Mouse (Mus musculus) CH12.LX (cell line): ENCODE data around the gene Gm28041. TPM values are rescaled to one million over a fixed set of nuclear protein-coding genes. Genes with fewer than 3 reads are reported as not detected.
A peak's percentile ranks its signal among the peaks of the same experiment; 100 is the strongest.

Source experiments
- DNase-seq: peaks from one replicate; pipeline ENCODE4 v3.0.0-alpha.2; 2013; ENCODE audit errors: extremely low read depth
- H3K27ac ChIP-seq: 2 replicates; pipeline ENCODE4 v1.5.1; 2012; ENCODE audit warnings: low read depth, mild to moderate bottlenecking, control low read depth, moderate library complexity; ENCODE audit not compliant: insufficient read depth
- H3K27me3 ChIP-seq: replicated peaks from 2 replicates; pipeline ENCODE3; 2012; ENCODE audit warnings: inconsistent platforms
- H3K36me3 ChIP-seq, 2 experiments: replicated peaks in 1 of 2; 2 replicates each; pipeline versions ENCODE3 to v1.6.1; 2012; ENCODE audit warnings: inconsistent platforms in 1 of 2, low read length in 1 of 2, mild to moderate bottlenecking in 1 of 2, mixed read lengths in 1 of 2, moderate library complexity in 1 of 2; ENCODE audit not compliant: control insufficient read depth in 1 of 2, insufficient read depth in 1 of 2
- H3K4me1 ChIP-seq, 2 experiments: 2 replicates each; pipeline ENCODE4 v1.6.1; 2012; ENCODE audit warnings: inconsistent platforms in 1 of 2, moderate library complexity in 1 of 2; ENCODE audit not compliant: insufficient read depth in 2 of 2, control insufficient read depth in 1 of 2
- H3K4me2 ChIP-seq: 2 replicates; pipeline ENCODE4 v1.6.1; 2012; ENCODE audit warnings: low read depth, mild to moderate bottlenecking, control low read depth; ENCODE audit not compliant: poor library complexity, insufficient read depth, severe bottlenecking
- H3K4me3 ChIP-seq, 3 experiments: fragments of 150-350 bp in 1 of 3; sonication (generic) in 1 of 3; replicated peaks in 1 of 3; 2 replicates each; pipeline versions ENCODE3 to v1.5.1; 2011 to 2012; ENCODE audit warnings: low read depth in 2 of 3, low read length in 2 of 3, mild to moderate bottlenecking in 2 of 3, moderate library complexity in 2 of 3, control low read depth in 1 of 3, improper control_type of control experiment in 1 of 3, inconsistent platforms in 1 of 3, mixed read lengths in 1 of 3; ENCODE audit not compliant: poor library complexity in 1 of 3
- H3K79me2 ChIP-seq: replicated peaks from 2 replicates; pipeline ENCODE4 v1.6.1; 2012; ENCODE audit warnings: mild to moderate bottlenecking, moderate library complexity; ENCODE audit not compliant: control insufficient read depth, poor library complexity, insufficient read depth, severe bottlenecking; ENCODE audit errors: extremely low read depth
- H3K9ac ChIP-seq: 2 replicates; pipeline ENCODE4 v1.6.1; 2012; ENCODE audit warnings: low read depth, mild to moderate bottlenecking, control low read depth, moderate library complexity; ENCODE audit not compliant: insufficient read depth
- H3K9me3 ChIP-seq: replicated peaks from 2 replicates; pipeline ENCODE3; 2012; ENCODE audit warnings: low read length, inconsistent platforms, mixed read lengths
- CHD1 ChIP-seq: IDR thresholded peaks from 2 replicates; pipeline ENCODE4 v1.6.1; 2012; ENCODE audit warnings: low read depth, low read length, improper control_type of control experiment, inconsistent platforms
- CTCF ChIP-seq, 2 experiments: IDR thresholded peaks in 1 of 2; conservative IDR thresholded peaks in 1 of 2; 2 replicates each; pipeline ENCODE4 v1.5.1; 2011 to 2012; ENCODE audit warnings: low read depth in 2 of 2, low read length in 2 of 2, improper control_type of control experiment in 1 of 2, inconsistent platforms in 1 of 2, mild to moderate bottlenecking in 1 of 2, moderate library complexity in 1 of 2
- E2F4 ChIP-seq: IDR thresholded peaks from 2 replicates; pipeline ENCODE4 v1.6.1; 2011; ENCODE audit warnings: low read depth, low read length, improper control_type of control experiment; ENCODE audit not compliant: insufficient replicate concordance
- ELF1 ChIP-seq: IDR thresholded peaks from 2 replicates; pipeline ENCODE4 v1.6.1; 2014; ENCODE audit warnings: low read depth, mild to moderate bottlenecking, inconsistent platforms, low read length, improper control_type of control experiment
- EP300 ChIP-seq: IDR thresholded peaks from 2 replicates; pipeline ENCODE4 v1.6.1; 2011; ENCODE audit warnings: low read length, improper control_type of control experiment
- ETS1 ChIP-seq: conservative IDR thresholded peaks from 2 replicates; pipeline ENCODE4 v1.6.1; 2012; ENCODE audit warnings: low read depth, mild to moderate bottlenecking, inconsistent platforms, low read length, improper control_type of control experiment, moderate library complexity
- GABPA ChIP-seq: IDR thresholded peaks from 2 replicates; pipeline ENCODE4 v1.6.1; 2012; ENCODE audit warnings: low read depth, low read length, improper control_type of control experiment, inconsistent platforms; ENCODE audit not compliant: insufficient replicate concordance
- IRF4 ChIP-seq: IDR thresholded peaks from 2 replicates; pipeline ENCODE4 v1.6.1; 2014; ENCODE audit warnings: low read depth, mild to moderate bottlenecking, inconsistent platforms, low read length, improper control_type of control experiment
- JUND ChIP-seq: conservative IDR thresholded peaks from 2 replicates; pipeline ENCODE4 v1.6.1; 2011; ENCODE audit warnings: low read depth, low read length, improper control_type of control experiment
- MAFK ChIP-seq: IDR thresholded peaks from 2 replicates; pipeline ENCODE4 v1.6.1; 2011; ENCODE audit warnings: low read length, improper control_type of control experiment; ENCODE audit not compliant: insufficient replicate concordance
- MAX ChIP-seq: IDR thresholded peaks from 2 replicates; pipeline ENCODE4 v1.6.1; 2011; ENCODE audit warnings: low read length, improper control_type of control experiment
- MAZ ChIP-seq: IDR thresholded peaks from 2 replicates; pipeline ENCODE4 v1.6.1; 2012; ENCODE audit warnings: low read depth, mild to moderate bottlenecking, inconsistent platforms, low read length, improper control_type of control experiment, moderate library complexity
- MEF2A ChIP-seq: IDR thresholded peaks from 2 replicates; pipeline ENCODE4 v1.6.1; 2014; ENCODE audit warnings: low read depth, mild to moderate bottlenecking, inconsistent platforms, low read length, improper control_type of control experiment, borderline replicate concordance
- MXI1 ChIP-seq: IDR thresholded peaks from 2 replicates; pipeline ENCODE4 v1.6.1; 2011; ENCODE audit warnings: mild to moderate bottlenecking, low read depth, low read length, improper control_type of control experiment
- MYC ChIP-seq: IDR thresholded peaks from 2 replicates; pipeline ENCODE4 v1.6.1; 2011; ENCODE audit warnings: low read depth, mild to moderate bottlenecking, improper control_type of control experiment, low read length
- NELFE ChIP-seq: IDR thresholded peaks from 2 replicates; pipeline ENCODE4 v1.6.1; 2011; ENCODE audit warnings: low read depth, low read length, improper control_type of control experiment
- NRF1 ChIP-seq: IDR thresholded peaks from 2 replicates; pipeline ENCODE4 v1.6.1; 2014; ENCODE audit warnings: low read depth, mild to moderate bottlenecking, inconsistent platforms, low read length, improper control_type of control experiment, moderate library complexity
- POLR2A ChIP-seq: IDR thresholded peaks from 2 replicates; pipeline ENCODE4 v1.6.1; 2011; ENCODE audit warnings: low read depth, mild to moderate bottlenecking, improper control_type of control experiment, low read length
- RCOR1 ChIP-seq: conservative IDR thresholded peaks from 2 replicates; pipeline ENCODE4 v1.6.1; 2012; ENCODE audit warnings: low read depth, mild to moderate bottlenecking, inconsistent platforms, low read length, improper control_type of control experiment
- SIN3A ChIP-seq: IDR thresholded peaks from 2 replicates; pipeline ENCODE4 v1.6.1; 2012; ENCODE audit warnings: low read length, improper control_type of control experiment, inconsistent platforms
- SMC3 ChIP-seq: IDR thresholded peaks from 2 replicates; pipeline ENCODE4 v1.6.1; 2011; ENCODE audit warnings: low read depth, low read length, improper control_type of control experiment
- TBP ChIP-seq: conservative IDR thresholded peaks from 2 replicates; pipeline ENCODE4 v1.6.1; 2011; ENCODE audit warnings: low read depth, low read length, improper control_type of control experiment
- UBTF ChIP-seq: IDR thresholded peaks from 2 replicates; pipeline ENCODE4 v1.6.1; 2012; ENCODE audit warnings: low read depth, mild to moderate bottlenecking, inconsistent platforms, low read length, improper control_type of control experiment, moderate library complexity
- ZC3H11A ChIP-seq: IDR thresholded peaks from 2 replicates; pipeline ENCODE4 v1.6.1; 2012; ENCODE audit warnings: low read depth, mild to moderate bottlenecking, inconsistent platforms, low read length, improper control_type of control experiment
- ZKSCAN1 ChIP-seq: IDR thresholded peaks from 2 replicates; pipeline ENCODE4 v1.6.1; 2012; ENCODE audit warnings: low read depth, inconsistent platforms, low read length, improper control_type of control experiment, borderline replicate concordance
- ZNF384 ChIP-seq: IDR thresholded peaks from 2 replicates; pipeline ENCODE4 v1.6.1; 2012; ENCODE audit warnings: low read depth, low read length, improper control_type of control experiment, inconsistent platforms
- dilution Hi-C: fragments of 300-500 bp; cut with MboI; formaldehyde crosslinking; loops from 2 replicates; pipeline ENCODE4 v1.14.3; 2020; ENCODE audit warnings: low sequenced_read_pairs; ENCODE audit not compliant: extremely low pct_unique_long_range_greater_than_20kb, extremely low pct_ligation_motif_present
- in situ Hi-C: fragments of 300-500 bp; cut with MboI; formaldehyde crosslinking; loops from 3 replicates; pipeline ENCODE4 v1.14.3; 2019; ENCODE audit warnings: low sequenced_read_pairs, low pct_ligation_motif_present, low pct_unique_long_range_greater_than_20kb, mixed read lengths
- polyA plus RNA-seq: library from polyadenylated mRNA; unstranded; fragments of >175 nt; gene quantifications from 2 replicates; pipeline ENCODE4 v1.2.1, GENCODE M21; 2012; ENCODE audit warnings: low read depth; ENCODE audit not compliant: insufficient read length
- total RNA-seq, 2 experiments: library from RNA; depleted of rRNA; stranded (reverse); fragments of 300-350 nt in 1 of 2; fragments of >200 nt in 1 of 2; gene quantifications; 2 replicates each; pipeline ENCODE4 v1.2.3; 2012 to 2014

The Gm28041 gene
- total and polyA plus RNA-seq, 3 experiments: 1.1 to 1.7 TPM; not detected in 1

DNA sequence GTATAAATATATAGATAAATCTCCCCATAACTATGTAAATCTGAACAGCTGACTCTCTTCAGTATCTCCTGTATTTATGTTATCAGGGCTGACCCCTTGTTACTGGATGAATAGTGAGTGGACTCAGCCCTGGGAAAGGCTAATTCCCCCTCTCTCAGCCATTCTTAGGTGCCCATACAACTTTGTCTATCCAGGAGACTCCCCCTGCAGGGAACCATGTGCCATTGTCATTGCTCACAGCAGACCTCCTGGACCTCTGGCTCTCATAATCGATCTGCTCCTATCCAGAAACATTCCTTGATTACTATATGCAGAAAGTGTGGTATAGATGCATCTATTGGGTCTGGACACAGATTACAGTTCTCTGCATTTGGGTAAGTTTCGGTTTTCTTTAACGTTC lies 41.3 kb upstream of the Gm28041 start:
- TF ChIP-seq GABPA: no peak
- TF ChIP-seq UBTF: no peak
- TF ChIP-seq MYC: no peak
- peak in 1 of 2 experiments; percentile 43; a peak in 2 of 4 replicates for TF ChIP-seq CTCF (conservative IDR thresholded peaks at IDR 0.05 in 1 of 2, IDR thresholded peaks at IDR 0.05 in 1 of 2; ENCODE audit: low read depth in 2 of 2, low read length in 2 of 2)
- TF ChIP-seq MAFK: no peak
- peak; percentile 12; the same call in 1 of the 2 replicates for TF ChIP-seq SMC3
- no peak for TF ChIP-seq ZKSCAN1
- no peak for TF ChIP-seq POLR2A
- no peak for TF ChIP-seq ETS1
- TF ChIP-seq NRF1: no peak
- TF ChIP-seq NELFE: no peak
- no peak for TF ChIP-seq SIN3A
- no peak for TF ChIP-seq MXI1
- no peak for TF ChIP-seq MAZ
- no peak for TF ChIP-seq JUND
- no peak for TF ChIP-seq MAX
- TF ChIP-seq ZC3H11A: no peak

DNA sequence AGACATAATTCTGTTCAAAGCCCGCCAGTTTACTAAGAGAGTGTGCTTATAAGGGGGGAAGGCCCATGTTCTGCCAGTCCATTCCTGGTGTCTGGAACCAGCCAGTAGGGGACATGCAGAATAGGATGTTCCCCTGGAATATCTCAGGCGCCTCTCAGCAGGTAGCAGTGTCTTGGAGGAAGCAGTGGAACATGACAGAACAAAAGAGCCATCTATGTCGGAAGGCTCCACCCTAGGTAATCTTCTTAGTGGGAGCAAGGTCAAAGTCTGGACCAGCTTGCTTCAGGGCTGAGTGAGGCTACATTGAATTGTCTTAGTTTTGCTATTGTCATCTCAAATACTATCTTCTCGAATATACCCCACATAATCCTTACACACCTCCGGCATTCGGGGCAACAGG lies 40.2 kb upstream of the Gm28041 start:
- no peaks in the 10 kb centered on the region for H3K36me3 ChIP-seq
- dilution Hi-C loops: no loop called here
- TF ChIP-seq ELF1 (no peak), ZNF384 (no peak), NELFE (no peak), POLR2A (no peak), E2F4 (no peak), IRF4 (no peak), JUND (no peak), CHD1 (no peak), MYC (no peak), EP300 (no peak), ZKSCAN1 (no peak), RCOR1 (no peak), MAX (no peak), TBP (no peak), MEF2A (no peak)
- TF ChIP-seq, all 38 proteins: peak for 0
- in situ Hi-C loops: no loop called here
- Histone ChIP-seq H3K9ac (no peak overlapping the region), H3K79me2 (no peaks in the 10 kb centered on the region), H3K9me3 (no peaks in the 10 kb centered on the region), H3K4me2 (no peak overlapping the region), H3K27me3 (no peaks in the 10 kb centered on the region), H3K4me3 (no peak overlapping the region), H3K4me1 (no peaks in the 10 kb centered on the region), H3K27ac (no peak overlapping the region)
- no peak for DNase-seq

More for the DNA sequence above, 41.3 kb upstream of the Gm28041 start:
- Histone ChIP-seq H3K9me3 (no peaks in the 10 kb centered on the region), H3K27ac (no peak overlapping the region), H3K4me3 (no peak overlapping the region), H3K79me2 (no peaks in the 10 kb centered on the region), H3K4me2 (no peak overlapping the region), H3K27me3 (no peaks in the 10 kb centered on the region), H3K4me1 (no peaks in the 10 kb centered on the region; a peak in 1 of 4 replicates), H3K36me3 (no peaks in the 10 kb centered on the region), H3K9ac (no peak overlapping the region)
- in situ Hi-C loops: no loop called here
- dilution Hi-C loops: no loop called here
- DNase-seq: peak; percentile 9
